Mouse (Mus musculus) small intestine, adult 2 months (tissue): ENCODE measurements around the gene Eif6.

Experiments used
- CTCF ChIP-seq: fragments of 200-500 bp; IDR thresholded peaks from 2 replicates; pipeline ENCODE4 v1.5.1; 2012; ENCODE audit warnings: low read depth, mild to moderate bottlenecking, control low read depth, inconsistent platforms, low read length, moderate library complexity, mixed read lengths; ENCODE audit not compliant: insufficient replicate concordance, insufficient read length; ENCODE audit errors: extremely low read depth
- POLR2A ChIP-seq: fragments of 200-500 bp; IDR thresholded peaks from 2 replicates; pipeline ENCODE4 v1.6.1; 2012; ENCODE audit warnings: low read depth, mild to moderate bottlenecking, control low read depth, inconsistent platforms, low read length, moderate library complexity

GRCm38 (mm10) chr2:155873636-155874035, 46.9 kb upstream of the Eif6 start:
- TF ChIP-seq POLR2A (no peak), CTCF (no peak)
